Mouse (Mus musculus): ENCODE measurements around the gene Rem1.

DNA sequence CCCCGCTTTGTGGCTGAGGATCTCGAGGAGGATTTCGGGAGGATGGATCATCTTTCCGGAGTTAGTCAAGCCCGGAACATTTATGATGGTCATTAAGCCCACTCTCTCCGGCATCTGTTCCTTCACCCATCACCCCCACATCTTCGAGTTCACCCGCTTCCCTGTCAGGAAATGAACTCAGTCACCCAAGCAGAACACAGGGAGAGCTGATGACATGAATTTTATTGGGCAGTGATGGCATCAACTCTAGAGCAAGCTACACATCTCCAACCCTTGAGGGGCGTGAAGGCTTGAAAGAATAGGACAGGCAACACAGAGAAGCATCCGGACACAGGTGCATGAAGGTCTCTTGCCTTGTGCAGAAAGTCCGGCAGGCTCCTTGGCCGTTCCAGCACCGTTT, 4.6 kb upstream of the Rem1 start:
- TF ChIP-seq CTCF (IDR thresholded peaks at IDR 0.05; ENCODE audit: borderline replicate concordance, extremely low read depth, insufficient read depth, insufficient read length) (no peak), POLR2A (IDR thresholded peaks at IDR 0.05; ENCODE audit: borderline replicate concordance, extremely low read depth, insufficient read depth, insufficient read length, poor library complexity, severe bottlenecking) (no peak)
